Mouse (Mus musculus) midbrain, embryonic 11.5 days (tissue): ENCODE measurements around the gene Cox15. TPM values are rescaled to one million over a fixed set of nuclear protein-coding genes. Genes with fewer than 3 reads are reported as not detected.

ENCODE experiments used
- ATAC-seq: fragments of 200-750 bp; cut with Nextera tagmentation; 2 replicates; pipeline ENCODE4 v1.8.0; 2017; ENCODE audit warnings: moderate TSS enrichment, moderate library complexity; ENCODE audit not compliant: low FRiP score
- DNase-seq: peaks from one replicate; pipeline ENCODE4 v3.0.0; 2015; ENCODE audit warnings: low spot score; ENCODE audit errors: missing footprints
- H3K27ac ChIP-seq: fragments of 300-500 bp; sonication (generic); 2 replicates; pipeline ENCODE4 v1.5.1; 2014; ENCODE audit warnings: low read depth, low read length
- H3K27me3 ChIP-seq: fragments of 300-500 bp; sonication (generic); 2 replicates; pipeline ENCODE4 v1.6.1; 2014; ENCODE audit warnings: mild to moderate bottlenecking, low read length, moderate library complexity, mixed read lengths; ENCODE audit not compliant: control insufficient read depth, insufficient read depth
- H3K36me3 ChIP-seq: fragments of 300-500 bp; sonication (generic); 2 replicates; pipeline ENCODE4 v1.6.1; 2014; ENCODE audit warnings: mild to moderate bottlenecking, low read length, moderate library complexity, mixed read lengths; ENCODE audit not compliant: control insufficient read depth, insufficient read depth
- H3K4me1 ChIP-seq: fragments of 300-500 bp; sonication (generic); 2 replicates; pipeline ENCODE4 v1.6.1; 2014; ENCODE audit warnings: low read length; ENCODE audit not compliant: control insufficient read depth, insufficient read depth
- H3K4me2 ChIP-seq: fragments of 300-500 bp; sonication (generic); 2 replicates; pipeline ENCODE4 v1.6.1; 2014; ENCODE audit warnings: mild to moderate bottlenecking, moderate library complexity
- H3K4me3 ChIP-seq: fragments of 300-500 bp; sonication (generic); 2 replicates; pipeline ENCODE4 v1.5.1; 2014; ENCODE audit warnings: low read depth, low read length
- H3K9ac ChIP-seq: fragments of 300-500 bp; sonication (generic); 2 replicates; pipeline ENCODE4 v1.6.1; 2014; ENCODE audit warnings: low read length
- H3K9me3 ChIP-seq: fragments of 300-500 bp; sonication (generic); 2 replicates; pipeline ENCODE4 v1.6.1; 2016; ENCODE audit warnings: low read length; ENCODE audit not compliant: control insufficient read depth
- WGBS: fragments of 180-500 bp; shearing (Covaris S2); extraction: QIAGEN DNeasy Blood & Tissue Kit; methylation state at CpG from one replicate; pipeline ENCODE4 v1.1.7; 2014; 5-methylcytosine and 5-hydroxymethylcytosine counted together
- polyA plus RNA-seq: library from polyadenylated mRNA; unstranded; fragments of >200 nt; fragmentation: Nextera tagmentation; extraction: Ambion mirVana; gene quantifications from 2 replicates; pipeline ENCODE4 v1.2.1, GENCODE M21; 2014

Gene Cox15
- polyA plus RNA-seq = 8.2 and 9.3 TPM in 2 replicates

DNA sequence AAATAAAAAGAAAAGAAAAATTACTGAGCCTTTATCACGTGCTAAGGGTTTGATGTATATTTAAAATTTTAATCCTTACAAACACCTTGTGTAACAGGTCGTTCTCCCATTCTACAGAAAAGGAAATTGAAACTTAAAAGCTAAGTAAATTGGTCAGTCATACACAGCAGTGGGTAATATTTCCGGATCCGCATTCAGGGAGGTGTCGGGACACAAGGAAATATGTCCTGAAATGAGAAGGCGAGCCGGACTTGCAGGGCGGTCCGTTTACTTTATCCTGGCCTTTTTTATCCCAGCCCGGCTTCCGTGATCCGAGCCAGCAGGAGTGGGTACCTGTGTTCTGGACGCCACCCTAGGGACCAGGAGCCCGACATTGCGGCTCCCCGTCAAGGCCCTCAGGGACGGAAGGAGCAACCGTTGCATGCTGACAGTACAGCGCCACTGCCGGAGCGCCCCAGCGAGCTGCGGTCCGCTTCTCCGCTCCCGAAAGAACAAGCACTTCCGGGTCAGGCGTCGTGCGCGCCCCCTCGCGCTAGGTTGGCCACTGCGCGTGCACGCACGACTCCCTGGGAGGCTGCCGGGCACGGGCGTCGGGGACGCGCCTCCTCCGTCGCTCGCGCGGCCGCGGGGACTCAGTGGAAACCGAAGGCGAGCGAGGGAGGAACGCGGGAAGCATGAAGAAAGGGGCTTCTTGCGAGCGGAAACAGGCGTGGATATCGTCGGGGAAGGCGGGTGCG lies at the start of gene Cox15, which contains the start of gene Cutc:
Gene Cox15 (minus strand): TSS at position 512 of the 737 bp plus-strand sequence.
Gene Cutc (plus strand): TSS at position 508 of the 737 bp plus-strand sequence.
- WGBS = under 1% methylated on average over 62 of the region's 62 CpGs
- peak within 1 kb of the TSS; percentile 82 for H3K9ac ChIP-seq
- DNase-seq (peak; percentile 100), ATAC-seq (peak; percentile 95)
- no peaks in the 10 kb centered on the region for H3K9me3 ChIP-seq
- H3K4me2 ChIP-seq = peak within 1 kb of the TSS; percentile 64
- peak within 1 kb of the TSS; percentile 55 for H3K4me3 ChIP-seq
- H3K27ac ChIP-seq = peak within 1 kb of the TSS; percentile 87
- peaks cover 6% of the 10 kb centered on the region for H3K36me3 ChIP-seq
- no peaks in the 10 kb centered on the region for H3K27me3 ChIP-seq
- peaks cover 6% of the 10 kb centered on the region for H3K4me1 ChIP-seq

DNA sequence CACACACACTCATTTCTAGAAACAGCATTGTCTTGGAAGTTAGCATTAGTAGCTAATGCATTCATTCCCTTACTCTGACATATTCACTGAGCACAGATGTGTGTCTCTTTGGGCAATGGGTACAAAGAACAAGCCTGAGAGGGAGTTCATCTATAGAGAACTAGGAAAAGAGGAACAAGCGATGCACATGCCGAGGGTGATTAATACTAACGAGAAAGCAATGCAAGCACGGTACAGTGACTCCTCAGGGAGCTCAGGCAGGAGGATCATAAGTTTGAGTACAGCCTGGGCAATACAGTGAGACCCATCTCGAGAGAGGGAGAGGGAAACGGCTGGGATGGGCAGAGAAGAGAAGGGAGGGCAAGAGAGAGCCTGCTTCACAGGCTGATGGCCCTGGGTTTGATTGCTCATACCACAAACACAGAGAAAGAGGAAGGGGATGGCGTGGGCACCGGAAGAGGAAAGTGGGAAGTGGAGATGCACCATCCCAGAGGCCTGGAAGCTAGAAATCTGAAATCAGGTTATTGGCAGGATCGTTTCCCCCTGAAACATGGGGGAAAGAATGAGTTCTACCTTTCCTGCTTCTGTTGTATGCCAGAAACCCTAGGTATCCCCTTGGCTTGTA lies 48.7 kb upstream of the Cox15 start:
- Histone ChIP-seq H3K27me3 (no peaks in the 10 kb centered on the region), H3K4me3 (no peak overlapping the region), H3K4me1 (no peaks in the 10 kb centered on the region), H3K27ac (no peak overlapping the region), H3K36me3 (no peaks in the 10 kb centered on the region), H3K9me3 (no peaks in the 10 kb centered on the region), H3K9ac (no peak overlapping the region), H3K4me2 (no peak overlapping the region)
- no peak for DNase-seq
- WGBS = 86% methylated on average over 9 of the region's 9 CpGs
- ATAC-seq = no peak

DNA sequence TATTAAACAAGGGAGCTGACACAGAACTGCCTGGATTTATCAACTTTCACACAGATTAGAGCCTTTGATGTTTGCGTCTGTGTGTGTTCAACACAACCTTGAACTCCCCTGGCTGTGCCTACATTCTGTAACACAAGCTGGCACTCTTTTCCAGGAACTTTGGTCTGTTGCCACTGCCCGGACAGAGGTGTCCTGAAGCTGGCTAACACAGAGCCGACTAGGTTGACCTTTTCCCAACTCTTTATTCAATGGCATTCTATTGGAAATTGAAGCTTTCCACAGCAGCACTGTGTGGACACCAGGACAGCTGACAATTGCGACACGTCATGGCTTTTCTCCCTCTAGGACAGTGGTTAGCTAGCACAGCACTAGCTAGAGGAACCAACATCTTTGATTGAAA lies 44.4 kb upstream of the Cox15 start:
- Histone ChIP-seq H3K4me1 (no peaks in the 10 kb centered on the region), H3K27me3 (no peaks in the 10 kb centered on the region), H3K4me2 (no peak overlapping the region), H3K27ac (no peak overlapping the region), H3K4me3 (no peak overlapping the region), H3K36me3 (no peaks in the 10 kb centered on the region), H3K9ac (no peak overlapping the region), H3K9me3 (no peaks in the 10 kb centered on the region)
- no peak for ATAC-seq
- no peak for DNase-seq
- WGBS = 78% methylated on average over 5 of the region's 5 CpGs

DNA sequence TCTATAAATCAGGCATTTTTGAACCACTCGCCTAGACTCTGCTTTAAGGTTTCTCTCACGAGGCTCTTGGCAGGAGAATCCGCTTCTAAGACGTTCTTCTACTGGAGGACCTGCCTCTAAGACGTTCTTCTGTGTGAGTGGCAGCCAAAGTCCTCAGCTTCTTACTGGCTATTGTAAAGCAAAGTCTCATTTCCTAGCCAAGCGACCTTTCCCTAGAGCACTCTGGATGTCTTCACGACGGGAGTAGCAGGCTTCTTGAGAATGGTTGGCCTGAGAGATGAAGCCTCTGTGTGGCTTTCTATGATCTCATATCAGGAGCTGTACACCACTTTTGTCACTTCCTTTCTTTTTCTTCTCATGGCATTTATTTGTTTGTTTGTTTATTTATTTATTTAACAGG lies 42.7 kb upstream of the Cox15 start:
- no peaks in the 10 kb centered on the region for H3K36me3 ChIP-seq
- H3K27me3 ChIP-seq = no peaks in the 10 kb centered on the region
- H3K4me3 ChIP-seq = no peak overlapping the region
- no peak overlapping the region for H3K9ac ChIP-seq
- H3K4me1 ChIP-seq = no peaks in the 10 kb centered on the region
- ATAC-seq (no peak), DNase-seq (no peak)
- H3K27ac ChIP-seq = no peak overlapping the region
- no peaks in the 10 kb centered on the region for H3K9me3 ChIP-seq
- no peak overlapping the region for H3K4me2 ChIP-seq
- 86% methylated on average over 8 of the region's 8 CpGs for WGBS

DNA sequence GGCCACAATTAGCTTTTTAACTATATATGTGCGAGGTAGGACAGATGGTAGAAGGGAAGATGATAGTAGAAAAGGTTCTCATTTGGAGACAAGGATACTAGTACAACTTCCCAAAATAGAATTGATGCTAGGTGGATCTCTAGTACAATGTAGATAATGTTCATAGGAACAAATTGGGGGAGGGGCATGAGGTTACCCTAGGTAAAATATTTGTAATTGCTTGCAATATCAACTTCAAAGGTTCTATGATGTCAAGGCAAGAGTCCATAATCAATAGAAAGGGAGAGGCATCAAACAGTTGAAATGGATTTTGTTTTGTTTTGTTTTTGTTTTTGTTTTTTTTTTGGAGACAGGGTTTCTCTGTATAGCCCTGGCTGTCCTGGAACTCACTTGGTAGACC lies 41.2 kb upstream of the Cox15 start:
- Histone ChIP-seq H3K4me1 (no peaks in the 10 kb centered on the region), H3K9me3 (no peaks in the 10 kb centered on the region), H3K4me3 (no peak overlapping the region), H3K36me3 (no peaks in the 10 kb centered on the region), H3K9ac (no peak overlapping the region), H3K4me2 (no peak overlapping the region), H3K27ac (no peak overlapping the region), H3K27me3 (no peaks in the 10 kb centered on the region)
- DNase-seq (no peak), ATAC-seq (no peak)
- WGBS = 89% methylated on average over 1 of the region's 1 CpGs

DNA sequence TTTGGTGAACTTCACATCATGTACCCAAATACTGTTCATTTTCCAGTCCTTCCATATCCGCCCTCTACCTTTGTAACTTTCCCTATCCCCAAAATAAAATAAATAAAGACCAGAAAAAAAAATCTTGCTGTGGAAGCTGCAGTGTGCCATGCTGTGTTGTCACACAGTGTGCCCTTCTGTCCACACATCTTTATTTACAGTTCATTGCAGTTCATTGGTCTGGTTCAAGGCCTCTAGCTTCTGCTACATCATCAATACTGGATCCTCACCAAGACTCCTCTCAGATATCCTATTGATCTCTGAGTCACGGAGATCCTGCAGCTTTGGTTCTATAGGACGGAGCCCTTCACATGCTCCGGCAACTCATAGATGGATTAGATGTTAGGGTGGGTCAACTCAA lies 39.7 kb upstream of the Cox15 start:
- Histone ChIP-seq H3K4me3 (no peak overlapping the region), H3K27ac (no peak overlapping the region), H3K27me3 (no peaks in the 10 kb centered on the region), H3K9ac (no peak overlapping the region), H3K4me2 (no peak overlapping the region), H3K36me3 (no peaks in the 10 kb centered on the region), H3K9me3 (no peaks in the 10 kb centered on the region), H3K4me1 (no peaks in the 10 kb centered on the region)
- no peak for DNase-seq
- ATAC-seq = no peak
- 89% methylated on average over 4 of the region's 4 CpGs for WGBS

DNA sequence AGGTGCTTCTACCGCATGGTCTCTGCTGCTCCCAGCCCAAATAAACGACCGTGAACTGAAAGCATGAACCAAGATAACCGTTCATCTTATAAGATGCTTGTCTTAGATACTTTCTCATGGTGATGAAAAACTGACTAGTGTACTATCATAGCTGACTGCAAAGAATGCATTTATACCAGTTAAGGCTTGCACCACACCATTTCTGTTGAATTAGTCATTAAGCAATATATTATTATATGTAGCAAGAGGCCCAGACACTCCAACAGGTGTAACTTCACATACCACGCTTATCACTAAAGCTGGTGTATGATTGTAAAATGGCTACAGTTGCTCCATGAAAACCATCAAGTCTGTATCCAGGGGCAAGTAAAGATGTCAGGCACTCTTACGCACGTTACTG lies 37.0 kb upstream of the Cox15 start:
- no peak overlapping the region for H3K27ac ChIP-seq
- ATAC-seq (no peak), DNase-seq (no peak)
- 93% methylated on average over 7 of the region's 7 CpGs for WGBS
- no peaks in the 10 kb centered on the region for H3K36me3 ChIP-seq
- H3K4me2 ChIP-seq = no peak overlapping the region
- H3K4me3 ChIP-seq = no peak overlapping the region
- no peaks in the 10 kb centered on the region for H3K27me3 ChIP-seq
- no peaks in the 10 kb centered on the region for H3K4me1 ChIP-seq
- H3K9me3 ChIP-seq = no peaks in the 10 kb centered on the region
- H3K9ac ChIP-seq = no peak overlapping the region

DNA sequence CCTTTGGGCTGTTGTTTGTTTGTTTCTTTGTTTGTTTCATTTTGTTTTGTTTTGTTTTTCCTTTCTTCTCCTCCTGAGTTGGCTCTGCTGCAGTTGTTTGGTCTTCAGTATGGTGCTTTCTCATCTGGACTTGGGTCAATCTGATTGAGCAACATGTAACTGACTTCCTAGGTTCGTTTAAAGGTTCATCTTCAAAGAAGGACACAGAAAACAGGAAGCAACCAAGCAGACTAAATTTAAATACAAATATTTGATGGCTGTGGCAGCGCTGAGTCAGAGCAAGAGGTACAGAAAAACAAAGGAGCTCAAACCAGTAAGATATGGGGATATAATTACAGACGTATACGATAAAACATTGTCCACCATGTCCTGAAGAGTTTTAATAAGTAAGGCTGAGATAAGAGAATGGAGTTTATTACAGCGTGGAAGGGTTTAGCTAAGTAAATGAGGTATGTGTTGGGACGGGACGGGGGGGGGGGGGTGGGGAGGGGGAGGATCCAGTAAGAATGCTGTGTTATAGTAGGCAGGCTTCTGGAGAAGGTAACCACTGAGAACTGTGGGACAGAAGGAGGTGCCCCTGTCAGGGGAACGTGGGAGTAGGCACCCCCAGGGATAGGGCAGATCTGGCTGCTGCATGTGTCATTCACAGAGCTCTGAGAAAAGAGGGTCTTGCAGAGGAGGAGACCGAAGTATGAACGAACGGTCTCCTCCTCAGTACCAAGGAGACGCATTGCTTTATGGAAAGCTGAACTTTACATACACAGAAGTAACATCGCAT lies 33.6 kb upstream of the Cox15 start:
- H3K36me3 ChIP-seq = no peaks in the 10 kb centered on the region
- no peak overlapping the region for H3K27ac ChIP-seq
- H3K4me2 ChIP-seq = no peak overlapping the region
- no peaks in the 10 kb centered on the region for H3K4me1 ChIP-seq
- DNase-seq (no peak), ATAC-seq (no peak)
- H3K4me3 ChIP-seq = no peak overlapping the region
- H3K9ac ChIP-seq = no peak overlapping the region
- 86% methylated on average over 13 of the region's 13 CpGs for WGBS
- H3K9me3 ChIP-seq = no peaks in the 10 kb centered on the region
- no peaks in the 10 kb centered on the region for H3K27me3 ChIP-seq

DNA sequence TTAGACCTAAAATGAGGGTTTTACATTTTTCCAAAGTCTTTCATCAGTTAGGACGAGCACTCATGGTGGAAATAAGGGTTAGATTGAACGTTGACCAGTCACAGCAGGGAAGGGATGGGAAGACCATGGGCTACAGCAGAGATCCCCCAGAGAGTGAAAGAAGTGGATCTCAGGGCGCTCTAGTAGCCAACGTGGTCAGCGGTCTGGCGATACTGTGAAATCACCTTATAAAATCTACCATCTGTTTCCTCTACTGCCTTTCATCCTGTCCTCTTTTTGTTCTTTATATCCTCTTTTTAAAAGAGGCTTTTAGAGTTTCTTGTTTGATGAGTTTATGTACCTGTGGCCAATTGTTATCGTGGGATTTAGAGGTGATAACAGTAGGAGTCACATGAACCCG lies 32.0 kb upstream of the Cox15 start:
- WGBS = 86% methylated on average over 8 of the region's 8 CpGs

More for the DNA sequence above, 32.0 kb upstream of the Cox15 start:
- no peaks in the 10 kb centered on the region for H3K36me3 ChIP-seq
- H3K27me3 ChIP-seq = no peaks in the 10 kb centered on the region
- H3K9ac ChIP-seq = no peak overlapping the region
- DNase-seq (no peak), ATAC-seq (no peak)
- no peak overlapping the region for H3K27ac ChIP-seq
- no peak overlapping the region for H3K4me2 ChIP-seq
- H3K4me1 ChIP-seq = no peaks in the 10 kb centered on the region
- H3K9me3 ChIP-seq = no peaks in the 10 kb centered on the region
- H3K4me3 ChIP-seq = no peak overlapping the region
